Mouse (Mus musculus): ENCODE results near the gene Capn2.

The Capn2 gene

DNA sequence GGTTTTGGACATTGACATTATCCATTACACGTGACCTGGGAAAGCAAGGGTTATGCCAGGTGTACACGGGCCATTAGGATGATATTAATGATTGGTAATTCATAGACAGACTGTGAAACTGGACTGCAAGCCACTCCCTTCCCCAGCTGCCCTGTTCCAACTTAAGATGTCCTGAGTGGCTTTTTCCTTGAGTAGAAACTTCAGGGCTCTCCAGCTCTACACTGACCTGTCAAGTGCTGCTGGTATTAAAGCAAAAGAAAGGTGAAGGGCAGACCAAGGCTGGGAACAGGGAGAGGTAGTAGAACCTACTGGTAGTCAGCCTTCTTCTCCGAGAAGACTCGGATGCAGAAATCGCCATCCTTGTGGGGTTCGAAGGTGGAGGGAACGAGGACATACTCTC is 36.3 kb downstream of the Capn2 start:
- in situ Hi-C loops (cut with MboI, MseI), result no loop called here

DNA sequence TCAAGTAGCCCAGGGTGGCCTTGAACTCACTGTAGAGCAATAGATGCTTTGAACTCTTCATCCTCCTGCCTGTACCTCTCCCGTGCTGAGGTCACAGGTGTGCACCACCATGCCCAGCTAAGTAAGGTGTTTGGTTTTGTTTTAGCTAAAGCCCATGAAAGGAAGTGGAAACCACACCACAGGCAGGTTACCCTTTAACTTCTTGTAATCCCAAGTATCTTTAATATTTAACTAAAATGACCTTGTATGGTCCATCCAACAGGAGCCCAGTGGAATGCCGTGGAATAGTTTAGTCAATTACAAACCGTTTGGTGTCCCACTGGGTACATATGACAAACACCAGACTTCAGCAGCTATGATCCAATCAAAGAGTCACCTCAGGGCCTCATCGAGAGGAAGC is 38.5 kb downstream of the Capn2 start:
- in situ Hi-C loops (cut with MboI, MseI), result no loop called here

DNA sequence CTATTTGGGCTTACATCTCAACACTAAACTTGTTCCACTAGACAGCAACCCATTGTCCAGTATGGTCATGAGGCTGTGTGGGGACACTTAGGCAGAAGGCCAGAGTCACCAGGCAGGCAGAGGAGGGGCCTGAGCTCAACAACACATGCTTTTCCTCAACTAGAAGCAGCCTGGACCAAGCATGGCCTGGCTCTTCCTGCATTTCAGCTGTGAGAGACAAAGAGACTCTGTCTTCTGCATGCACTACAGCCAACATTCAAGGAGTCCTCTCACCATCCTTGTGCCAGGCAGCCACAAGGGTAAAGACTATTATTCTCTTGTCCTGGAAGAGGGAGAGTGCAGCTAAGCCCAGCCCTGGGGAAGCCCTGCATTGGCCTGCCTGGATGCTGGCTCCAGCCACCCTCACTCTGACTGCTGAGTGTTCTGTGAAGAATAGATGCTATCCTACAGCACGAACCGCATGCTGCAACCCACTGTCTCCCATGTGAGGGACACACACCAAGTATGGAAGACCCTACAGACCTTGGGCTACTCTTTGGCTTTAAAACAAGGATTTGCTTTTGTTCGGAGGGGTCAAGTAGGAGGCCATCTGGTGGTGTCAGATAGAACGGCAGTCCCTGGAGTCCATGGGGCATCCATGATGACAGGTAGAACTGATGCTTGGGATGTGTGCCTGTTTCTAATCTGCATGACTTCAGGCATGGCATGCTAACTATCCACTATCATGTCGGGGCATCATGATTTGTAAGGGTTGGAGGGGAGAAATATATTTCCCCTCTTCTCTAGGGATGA is 42.2 kb downstream of the Capn2 start:
- in situ Hi-C loops (cut with MboI, MseI), result no loop called here

DNA sequence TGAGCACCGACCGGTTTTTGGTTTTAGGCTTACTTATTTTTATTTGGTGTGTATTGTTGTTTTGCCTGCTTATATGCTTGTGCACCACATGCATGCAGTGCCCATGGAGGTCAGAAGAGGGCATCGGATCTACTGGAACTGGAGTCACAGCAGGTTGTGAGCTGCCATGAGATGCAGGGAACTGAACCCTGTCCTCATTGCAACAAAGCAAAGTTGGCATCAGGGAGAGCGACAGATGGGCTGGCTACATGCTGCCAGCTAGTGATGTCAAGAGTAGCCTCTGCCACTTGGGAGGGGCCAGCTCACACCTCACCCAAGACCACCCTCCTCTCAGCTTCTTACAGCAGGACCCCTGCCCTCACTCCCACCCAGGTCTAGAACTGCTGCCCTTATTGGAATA is 51.4 kb downstream of the Capn2 start:
- in situ Hi-C loops (cut with MboI, MseI), result no loop called here

DNA sequence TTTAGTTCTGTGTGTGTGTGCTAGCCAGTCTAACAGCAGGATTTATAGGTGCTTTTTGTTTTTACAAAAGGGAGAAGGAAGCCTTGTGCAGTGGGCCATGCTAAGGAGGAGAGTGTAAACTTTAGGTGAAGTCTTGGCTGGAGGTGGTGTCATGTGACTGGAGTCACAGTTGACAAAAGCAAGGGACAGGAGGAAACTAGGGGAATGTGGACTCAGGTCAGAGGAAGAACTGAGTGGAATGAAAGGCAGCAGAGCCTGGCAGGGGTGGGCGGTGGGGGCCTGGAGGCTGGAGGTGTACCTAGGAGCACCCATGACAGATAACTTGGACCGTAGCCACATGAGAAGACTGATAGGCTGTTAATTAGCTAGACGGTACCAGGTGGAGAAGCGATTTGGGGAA is 52.1 kb downstream of the Capn2 start:
- in situ Hi-C loops (cut with MboI, MseI), result no loop called here

DNA sequence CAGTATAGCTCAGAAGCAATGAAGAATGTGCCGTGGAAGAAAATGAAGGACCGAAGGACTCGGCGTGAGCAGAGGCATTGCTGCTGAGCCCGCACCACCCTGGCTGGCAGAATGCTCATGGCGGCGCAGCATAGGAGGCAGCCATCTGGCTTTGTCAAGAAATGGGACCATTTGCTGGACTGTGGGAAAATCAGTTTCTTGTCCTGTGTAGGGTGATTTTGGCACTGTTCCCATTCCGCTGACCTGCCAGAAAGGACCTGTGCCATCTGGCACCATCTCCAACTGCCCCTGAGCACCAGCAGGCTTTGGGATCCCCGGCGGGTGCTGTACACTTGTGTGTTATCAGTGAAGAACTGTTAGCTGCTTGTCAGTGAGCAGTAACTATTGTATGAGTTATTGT is 55.6 kb downstream of the Capn2 start:
- in situ Hi-C loops (cut with MboI, MseI), result no loop called here

DNA sequence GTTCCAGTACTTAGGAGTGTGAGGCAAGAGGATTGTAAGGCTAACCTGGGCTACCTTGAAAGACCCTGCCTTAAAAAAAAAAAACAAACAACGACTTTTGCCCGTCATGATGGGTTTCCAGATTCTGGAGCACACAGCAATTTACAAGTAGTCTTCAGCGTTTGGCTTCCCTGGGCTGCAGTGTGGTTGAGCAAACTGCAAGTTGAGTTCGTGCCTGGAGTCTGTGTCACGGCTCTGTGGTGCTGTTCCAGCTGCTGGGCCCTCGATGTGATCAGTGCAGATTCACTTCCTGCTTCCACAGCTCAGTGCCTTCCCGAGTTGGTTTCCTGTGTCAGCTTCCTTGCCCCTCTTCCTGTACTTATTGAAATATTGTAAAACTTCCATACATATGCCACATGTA is 56.1 kb downstream of the Capn2 start:
- in situ Hi-C loops (cut with MboI, MseI), result no loop called here

DNA sequence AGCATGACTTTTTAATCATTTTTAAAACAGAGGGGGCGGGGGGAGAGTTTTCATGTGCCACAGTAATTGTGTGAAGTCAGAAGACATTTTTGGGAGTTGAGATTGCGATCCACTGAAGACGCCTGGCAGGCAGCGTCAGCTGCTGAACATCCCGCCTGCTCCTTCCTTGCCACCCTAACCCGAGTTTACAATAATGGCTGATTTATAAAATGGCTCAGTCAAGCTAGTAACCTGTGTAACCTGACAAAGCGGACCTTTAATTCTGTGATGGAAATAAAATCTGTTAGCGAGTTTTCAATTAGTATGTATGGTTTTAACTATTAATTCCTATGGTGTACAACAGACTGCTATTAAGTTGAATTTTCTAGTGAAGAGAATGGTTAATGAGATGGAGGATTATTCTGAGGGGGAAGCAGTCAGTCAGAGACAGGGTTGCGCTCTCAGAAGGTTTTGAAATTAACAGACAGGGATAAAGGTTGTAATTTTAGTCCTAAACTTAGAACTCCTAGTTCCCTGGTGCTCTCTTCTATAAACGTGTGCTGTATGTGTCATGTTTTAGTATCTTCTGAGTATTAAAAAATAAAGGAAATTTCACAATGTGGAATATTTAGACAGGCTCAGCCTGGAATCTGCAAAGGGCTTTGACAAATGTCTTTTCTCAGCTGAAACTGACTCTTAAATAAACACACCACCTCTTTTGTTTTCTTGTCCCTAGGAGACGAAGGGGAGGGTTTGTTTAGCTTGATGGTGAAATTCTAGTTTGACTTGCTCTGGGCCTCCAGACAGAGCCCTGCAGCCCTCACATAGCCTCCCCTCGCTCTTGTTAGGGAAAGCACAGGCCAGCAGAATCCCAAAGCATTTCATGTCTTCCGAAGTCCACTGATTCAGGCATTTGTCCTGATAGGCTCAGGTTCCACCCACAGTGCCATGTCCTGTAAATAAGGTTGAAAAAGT is 56.8 kb downstream of the Capn2 start:
- in situ Hi-C loops (cut with MboI, MseI), result no loop called here

DNA sequence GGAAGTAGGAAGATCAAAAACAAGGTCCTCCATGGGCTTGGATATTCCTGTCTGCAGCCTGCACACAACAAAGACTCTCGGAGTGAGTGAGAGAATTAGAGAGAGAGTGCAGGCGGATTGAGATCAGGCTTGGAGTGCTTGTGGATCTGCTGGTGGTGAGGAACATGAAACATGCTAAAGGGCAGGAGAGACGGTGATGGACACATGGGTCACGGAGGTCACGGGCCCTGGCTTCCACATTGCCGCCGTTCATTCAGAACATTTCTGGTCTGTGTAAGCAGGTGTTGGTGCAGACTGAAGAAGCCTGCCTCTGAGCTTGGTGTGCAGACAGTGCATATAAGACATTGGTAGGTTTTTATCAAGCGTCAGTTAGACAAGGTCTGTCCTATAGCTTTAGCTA is 58.0 kb downstream of the Capn2 start:
- in situ Hi-C loops (cut with MboI, MseI), result no loop called here

DNA sequence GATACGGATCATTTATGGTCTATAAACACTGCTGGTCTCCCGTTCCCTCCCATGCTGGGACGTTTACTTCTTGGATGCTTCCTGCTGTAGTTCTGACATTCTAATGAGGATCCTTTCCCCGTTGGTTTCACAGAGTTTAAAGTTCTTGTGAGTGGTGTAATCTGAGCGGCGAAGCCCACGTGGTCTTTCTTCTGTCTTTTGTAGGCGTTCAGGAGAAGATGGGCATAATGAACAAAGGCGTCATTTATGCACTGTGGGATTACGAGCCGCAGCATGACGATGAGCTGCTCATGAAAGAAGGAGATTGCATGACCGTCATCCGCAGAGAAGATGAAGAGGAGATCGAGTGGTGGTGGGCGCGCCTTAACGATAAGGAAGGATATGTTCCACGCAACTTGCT is 58.9 kb downstream of the Capn2 start:
- in situ Hi-C loops (cut with MboI, MseI), result no loop called here

DNA sequence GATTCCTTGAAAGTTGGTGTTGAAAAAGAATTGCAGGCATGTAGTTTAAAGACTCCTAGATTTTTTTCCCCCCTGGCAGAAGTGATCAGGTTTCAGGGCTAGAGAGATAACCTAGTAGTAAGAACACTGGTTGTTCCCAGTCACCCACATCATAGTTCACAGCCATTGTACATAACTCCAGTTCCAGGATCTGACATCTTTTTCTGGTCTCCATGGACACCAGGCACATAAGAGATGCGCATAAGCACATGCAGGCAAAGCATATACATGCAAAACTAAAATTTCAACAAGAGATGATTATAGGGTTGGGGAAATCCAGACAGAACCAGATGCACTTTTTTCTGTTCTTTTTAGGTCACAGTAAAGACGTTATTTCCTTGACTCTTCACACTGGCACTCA is 62.3 kb downstream of the Capn2 start:
- in situ Hi-C loops (cut with MboI, MseI), result no loop called here

DNA sequence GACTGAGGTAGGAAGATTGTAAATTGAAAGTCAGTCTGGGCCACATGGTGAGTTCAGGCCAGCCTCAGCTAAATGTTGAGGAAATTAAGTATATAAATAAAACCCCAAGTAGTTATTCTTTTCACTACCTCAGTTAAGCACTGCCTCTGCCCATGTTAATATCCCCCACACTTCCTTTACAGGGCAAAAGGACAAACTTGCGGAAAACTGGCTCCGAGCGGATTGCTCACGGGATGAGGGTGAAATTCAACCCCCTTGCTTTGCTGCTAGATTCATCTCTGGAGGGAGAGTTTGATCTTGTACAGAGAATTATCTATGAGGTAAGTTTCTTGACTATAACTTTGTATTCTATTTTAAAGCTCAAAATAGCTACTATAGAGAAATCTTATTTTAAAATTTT is 64.9 kb downstream of the Capn2 start:
- in situ Hi-C loops (cut with MboI, MseI), result no loop called here

DNA sequence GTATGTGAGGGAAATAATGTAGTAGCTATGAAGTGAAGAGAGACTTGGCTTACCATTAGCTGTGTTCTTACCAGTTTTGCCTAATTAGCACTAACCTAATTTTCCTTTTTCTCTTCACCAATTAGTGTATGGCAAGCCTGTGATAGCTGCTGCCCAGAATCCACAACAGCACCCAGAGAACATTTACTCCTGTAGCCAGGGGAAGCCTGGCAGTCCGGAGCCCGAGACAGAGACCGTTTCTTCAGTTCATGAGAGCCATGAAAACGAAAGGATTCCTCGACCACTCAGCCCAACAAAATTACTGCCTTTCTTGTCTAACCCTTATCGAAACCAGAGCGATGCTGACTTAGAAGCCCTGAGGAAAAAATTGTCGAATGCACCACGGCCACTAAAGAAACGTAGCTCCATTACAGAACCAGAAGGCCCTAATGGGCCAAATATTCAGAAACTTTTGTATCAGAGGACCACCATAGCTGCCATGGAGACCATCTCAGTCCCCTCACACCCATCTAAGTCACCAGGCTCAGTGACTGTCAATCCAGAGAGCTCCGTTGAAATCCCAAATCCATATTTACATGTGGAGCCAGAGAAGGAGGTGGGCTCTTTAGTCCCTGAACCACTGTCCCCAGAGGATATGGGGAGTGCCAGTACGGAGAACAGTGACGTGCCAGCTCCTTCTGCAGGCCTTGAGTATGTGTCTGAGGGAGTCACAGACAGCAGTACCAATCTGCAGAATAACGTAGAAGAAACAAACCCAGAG is 69.0 kb downstream of the Capn2 start:
- in situ Hi-C loops (cut with MboI, MseI), result no loop called here

DNA sequence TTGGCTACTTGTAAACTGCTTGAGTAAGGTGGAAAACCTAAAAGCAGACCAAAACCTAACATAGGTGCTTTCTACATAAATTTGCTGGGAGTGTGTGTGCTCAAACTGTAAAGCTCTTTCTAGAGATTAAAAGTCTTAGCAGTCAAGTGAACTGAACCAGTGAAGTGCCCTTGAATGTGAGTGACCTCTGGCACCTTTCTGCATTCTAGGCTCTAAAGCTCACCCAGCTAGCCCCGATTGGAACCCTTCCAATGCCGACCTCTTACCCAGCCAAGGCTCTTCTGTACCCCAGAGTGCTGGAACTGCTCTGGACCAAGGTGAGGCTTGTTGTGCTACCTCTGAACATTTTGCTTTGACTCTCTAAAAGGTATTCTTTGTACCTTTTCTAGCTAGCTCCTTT is 73.3 kb downstream of the Capn2 start:
- in situ Hi-C loops (cut with MboI, MseI), result loop anchor here (5.0 kb wide), 1 partner anchor 758 kb away; no protein-coding TSS in a partner anchor

DNA sequence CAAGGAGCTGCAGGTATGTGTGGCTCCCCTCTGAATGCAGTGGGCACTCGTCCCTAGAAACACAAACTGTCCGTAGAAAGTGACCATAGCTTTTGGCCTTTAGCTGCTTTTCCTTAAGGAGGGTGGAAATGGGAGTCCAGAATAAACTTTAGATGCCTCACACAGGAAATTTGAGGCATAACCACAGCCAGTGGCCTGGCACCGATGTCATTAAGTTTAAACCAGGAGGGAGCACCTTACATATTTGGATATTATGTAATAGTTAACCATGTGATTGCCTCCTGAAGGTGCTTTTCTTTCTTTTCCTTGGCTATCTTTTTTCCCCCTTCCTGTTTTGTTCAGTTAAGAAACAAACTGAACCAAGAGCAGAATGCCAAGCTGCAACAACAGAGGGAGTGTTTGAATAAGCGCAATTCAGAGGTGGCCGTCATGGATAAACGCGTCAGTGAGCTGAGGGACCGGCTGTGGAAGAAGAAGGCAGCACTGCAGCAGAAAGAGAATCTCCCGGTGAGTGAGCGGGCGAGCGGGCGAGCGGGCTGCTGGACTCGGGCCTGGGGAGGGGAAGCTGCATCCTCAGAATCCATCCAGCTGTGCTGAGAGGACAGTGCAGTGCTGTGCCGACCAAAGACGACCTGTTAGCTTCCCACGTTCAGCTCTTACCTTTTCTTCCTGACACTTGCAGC is 75.5 kb downstream of the Capn2 start:
- in situ Hi-C loops (cut with MboI, MseI), result loop anchor here (5.0 kb wide), 1 partner anchor 760 kb away; no protein-coding TSS in a partner anchor

DNA sequence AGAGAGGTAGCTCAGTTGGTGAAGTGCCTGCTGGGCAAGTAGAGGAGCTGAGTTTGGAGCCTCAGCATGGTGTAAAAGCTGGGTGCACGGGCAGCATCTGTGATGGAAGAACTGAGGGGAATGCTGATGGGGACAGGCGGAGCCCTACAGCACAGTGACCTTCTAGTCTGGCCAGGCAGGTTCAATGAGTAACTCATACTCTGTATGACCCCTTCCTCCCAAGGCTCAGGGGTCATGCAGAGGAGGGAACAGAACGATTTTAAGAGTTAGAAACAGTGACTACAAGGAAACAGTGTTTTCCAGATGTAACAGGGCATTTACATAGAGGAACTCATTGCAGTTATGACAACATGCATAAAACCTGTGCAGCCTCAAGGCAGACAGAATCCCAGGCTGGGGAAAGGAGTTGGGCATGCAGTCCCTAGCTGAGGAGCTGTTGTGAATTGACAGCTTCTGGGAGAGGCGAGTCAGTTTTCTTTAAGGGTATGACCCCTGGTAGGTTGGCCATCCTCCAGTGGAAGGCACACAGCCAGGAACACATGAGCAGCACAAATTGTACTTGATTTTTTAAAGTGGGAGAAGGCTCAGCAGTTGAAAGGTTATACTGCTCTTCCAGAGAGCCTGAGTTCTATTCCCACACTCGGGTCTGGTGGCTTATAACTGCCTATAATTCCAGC is 77.7 kb downstream of the Capn2 start:
- in situ Hi-C loops (cut with MboI, MseI), result loop anchor here (5.0 kb wide), 1 partner anchor 763 kb away; no protein-coding TSS in a partner anchor

DNA sequence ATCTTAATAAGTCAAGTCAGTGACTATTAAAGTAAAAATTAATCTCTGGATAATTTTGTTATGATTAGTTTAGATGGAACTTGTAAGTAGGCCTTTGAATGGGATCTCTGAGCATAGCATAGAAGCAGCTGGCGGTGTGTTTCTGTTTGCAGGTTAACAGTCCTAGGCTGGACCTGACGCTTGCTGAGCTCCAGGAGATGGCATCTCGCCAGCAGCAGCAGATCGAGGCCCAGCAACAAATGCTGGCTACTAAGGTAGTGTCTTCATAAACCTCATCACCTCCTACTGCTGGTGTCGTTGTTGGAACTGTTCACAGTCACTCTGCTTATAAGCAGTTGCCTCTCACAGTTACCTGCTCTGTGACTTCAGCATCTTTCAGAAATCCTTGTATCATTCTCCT is 80.7 kb downstream of the Capn2 start:
- in situ Hi-C loops (cut with MboI, MseI), result no loop called here

DNA sequence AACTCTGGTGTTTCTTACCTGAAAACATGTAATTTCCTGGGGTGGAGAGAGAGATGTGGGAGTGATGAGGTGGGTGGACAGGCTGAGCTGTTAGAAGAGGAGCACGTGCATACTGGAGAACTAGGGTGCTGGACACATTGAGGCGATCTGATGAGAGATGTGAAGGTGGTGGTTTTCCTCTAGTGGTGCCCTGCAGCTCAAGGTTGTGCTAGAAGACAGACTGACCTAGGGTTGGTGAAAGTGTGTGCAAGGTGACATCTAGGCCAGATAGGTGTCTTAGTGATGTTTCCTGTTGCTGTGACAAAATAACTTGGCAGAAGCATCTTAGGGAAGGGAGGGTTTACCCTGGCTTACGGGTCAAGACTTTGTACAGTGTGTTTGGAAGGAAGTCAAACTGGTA is 85.3 kb downstream of the Capn2 start:
- in situ Hi-C loops (cut with MboI, MseI), result no loop called here

DNA sequence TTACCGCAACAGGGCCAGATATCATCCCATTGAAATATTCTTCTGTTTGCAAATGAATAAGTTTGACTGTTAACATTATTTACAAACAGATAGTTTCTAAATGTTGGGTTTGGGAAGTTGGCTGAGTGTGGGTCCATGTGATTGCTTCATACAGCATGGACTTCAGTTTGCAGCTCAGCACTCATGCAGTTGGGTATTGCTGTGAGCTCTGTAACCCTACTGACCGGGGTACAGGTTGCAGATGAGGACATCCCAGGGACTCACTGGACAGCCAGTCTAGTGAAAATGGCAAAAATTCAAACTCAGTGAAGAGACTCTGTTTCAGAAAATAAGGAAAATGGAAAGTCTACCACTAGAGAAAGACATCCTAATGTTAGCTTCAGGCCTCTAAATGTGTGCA is 86.7 kb downstream of the Capn2 start:
- in situ Hi-C loops (cut with MboI, MseI), result no loop called here

DNA sequence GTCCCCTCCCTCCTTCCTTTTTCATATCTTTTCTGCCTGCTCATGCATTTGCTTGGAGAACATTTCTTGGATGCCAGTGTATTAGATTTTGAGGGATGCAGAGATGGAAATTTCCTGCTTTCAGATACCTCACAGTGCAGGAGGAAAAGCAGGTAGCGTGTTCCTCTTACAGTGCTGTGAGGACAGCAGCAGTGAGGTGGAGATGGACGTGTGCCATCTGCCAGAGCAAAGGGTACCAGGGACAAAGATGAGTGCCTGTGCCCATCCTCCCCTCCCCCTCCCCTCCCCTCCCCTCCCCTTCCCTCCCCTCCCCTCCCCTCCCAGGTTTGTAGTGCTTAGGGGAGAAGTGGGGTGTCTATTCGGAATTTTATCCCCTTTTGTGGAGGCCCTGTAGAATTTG is 87.6 kb downstream of the Capn2 start:
- in situ Hi-C loops (cut with MboI, MseI), result no loop called here

DNA sequence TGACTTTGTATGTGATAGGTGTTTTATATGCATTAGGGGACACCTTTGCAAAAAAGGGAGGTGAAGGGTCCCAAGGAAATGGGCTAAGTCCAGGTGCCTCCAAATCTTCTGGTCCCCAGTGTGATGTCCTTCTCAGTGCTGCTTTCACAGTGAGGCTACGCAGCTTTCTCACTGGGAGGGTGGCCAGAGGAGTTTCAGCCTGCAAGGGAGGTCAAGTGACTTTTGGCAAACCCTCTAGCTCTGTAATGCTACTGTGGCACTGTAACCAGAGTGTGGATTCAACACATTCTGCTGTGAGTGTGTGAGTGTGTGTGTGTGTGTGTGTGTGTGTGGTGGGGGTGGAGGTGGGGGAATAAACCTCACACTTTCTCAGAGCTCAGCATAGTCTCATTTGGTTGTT is 90.0 kb downstream of the Capn2 start:
- in situ Hi-C loops (cut with MboI, MseI), result no loop called here
